Mouse (Mus musculus) adrenal gland, postnatal 36 days (tissue): ENCODE results near the gene Hoxa1. TPM values are rescaled to one million over a fixed set of nuclear protein-coding genes. Genes with fewer than 3 reads are reported as not detected.

Experiments
- total RNA-seq, 2 experiments: library from RNA; stranded (reverse); gene quantifications; 2 replicates each; pipeline ENCODE4 v1.2.3; 2021

Gene Hoxa1
- total RNA-seq, 2 experiments from 2014 or later, result 0.23 to 0.70 TPM

Other genes starting within 250 kb of the Hoxa1 start
- gene Skap2, start 145.8 kb downstream of the Hoxa1 start, total RNA-seq, result 10 to 100 TPM; 46.8 to 50.6 TPM
- gene Hoxa2, start 6.5 kb upstream of the Hoxa1 start, total RNA-seq, result 1 to 10 TPM; 1.7 to 1.9 TPM
- under 1 TPM; 0.10 to 0.40 TPM for gene 5730596B20Rik, start 19.2 kb upstream of the Hoxa1 start, total RNA-seq
- 1 to 10 TPM; 2.6 to 3.1 TPM for gene Hoxa4, start 33.4 kb upstream of the Hoxa1 start, total RNA-seq
- 10 to 100 TPM; 14.7 to 27.8 TPM for gene Hoxa5, start 46.3 kb upstream of the Hoxa1 start, total RNA-seq
- gene Hoxa6, start 50.4 kb upstream of the Hoxa1 start, total RNA-seq, result 1 to 10 TPM; 2.5 to 4.6 TPM
- gene Hoxa3, start 55.0 kb upstream of the Hoxa1 start, total RNA-seq, result 1 to 10 TPM; 3.7 TPM
- gene Gm28308, start 55.0 kb upstream of the Hoxa1 start, total RNA-seq, result 1 to 10 TPM; 1.5 to 2.8 TPM
- 10 to 100 TPM; 19.1 to 20.1 TPM for gene Hoxa7, start 63.5 kb upstream of the Hoxa1 start, total RNA-seq
- 1 to 10 TPM in 1 of 2 experiments, under 1 TPM in 1; 0.56 to 1.3 TPM for gene Hoxa9, start 72.8 kb upstream of the Hoxa1 start, total RNA-seq
- gene Hoxa10, start 82.5 kb upstream of the Hoxa1 start, total RNA-seq, result under 1 TPM; 0.20 to 0.30 TPM
- not detected for gene Hoxa11, start 87.5 kb upstream of the Hoxa1 start, total RNA-seq
- gene Hoxa13, start 102.6 kb upstream of the Hoxa1 start, total RNA-seq, result not detected
- not detected for gene Evx1, start 155.2 kb upstream of the Hoxa1 start, total RNA-seq